Mouse (Mus musculus) G1E (cell line): ENCODE data around the gene Slc4a5. TPM values are rescaled to one million over a fixed set of nuclear protein-coding genes. Genes with fewer than 3 reads are reported as not detected.
"Not testable (repeated sequence)": the region's sequence is repeated elsewhere in the genome, so short reads cannot be mapped to it uniquely, and the experiment has no call there.

Experiments
- ATAC-seq: 2 replicates; pipeline ENCODE4 v1.8.0; 2016; ENCODE audit warnings: mild to moderate bottlenecking; ENCODE audit not compliant: insufficient number of reproducible peaks, poor library complexity, low FRiP score, severe bottlenecking; ENCODE audit errors: extremely low read depth
- DNase-seq: peaks from one replicate; pipeline ENCODE4 v3.0.0; 2012; ENCODE audit warnings: low spot score
- H3K27me3 ChIP-seq: 2 replicates; pipeline ENCODE4 v1.6.1; 2012; ENCODE audit warnings: mild to moderate bottlenecking, low read length, inconsistent platforms; ENCODE audit not compliant: insufficient read depth
- H3K36me3 ChIP-seq: replicated peaks from 2 replicates; pipeline ENCODE3; 2012; ENCODE audit warnings: mild to moderate bottlenecking, inconsistent platforms
- H3K4me1 ChIP-seq: 2 replicates; pipeline ENCODE4 v1.6.1; 2012; ENCODE audit warnings: low read depth, low read length, inconsistent platforms, mixed read lengths; ENCODE audit not compliant: insufficient read depth
- H3K4me3 ChIP-seq: 2 replicates; pipeline ENCODE4 v1.5.1; 2012; ENCODE audit warnings: low read depth, mild to moderate bottlenecking, inconsistent platforms, low read length, moderate library complexity, mixed read lengths
- H3K9me3 ChIP-seq: replicated peaks from 2 replicates; pipeline ENCODE4 v1.6.1; 2012; ENCODE audit warnings: inconsistent platforms
- CTCF ChIP-seq: IDR thresholded peaks from 2 replicates; pipeline ENCODE4 v1.5.1; 2012; ENCODE audit warnings: low read depth, low read length, inconsistent platforms, mixed read lengths
- GATA1 ChIP-seq: IDR thresholded peaks from 2 replicates; pipeline ENCODE4 v1.6.1; 2012; ENCODE audit warnings: borderline replicate concordance, low read length, inconsistent platforms, mixed read lengths
- GATA2 ChIP-seq: IDR thresholded peaks from 2 replicates; pipeline ENCODE4 v1.6.1; 2012; ENCODE audit warnings: low read depth, low read length, inconsistent platforms, borderline replicate concordance
- POLR2AphosphoS5 ChIP-seq: IDR thresholded peaks from 2 replicates; pipeline ENCODE4 v1.6.1; 2012; ENCODE audit warnings: low read depth, low read length, inconsistent platforms; ENCODE audit not compliant: insufficient replicate concordance
- TAL1 ChIP-seq: conservative IDR thresholded peaks from 2 replicates; pipeline ENCODE4 v1.6.1; 2012; ENCODE audit warnings: low read depth, low read length, inconsistent platforms, mixed read lengths
- polyA plus RNA-seq: library from polyadenylated mRNA; stranded (reverse); fragments of >175 nt; gene quantifications from 2 replicates; pipeline ENCODE4 v1.2.3, GENCODE M21; 2012
- total RNA-seq, 2 experiments: library from RNA; stranded (forward) in 1 of 2; stranded (reverse) in 1 of 2; fragments of 200-1000 nt in 1 of 2; fragments of >200 nt in 1 of 2; fragmentation: Nextera tagmentation in 1 of 2; gene quantifications; 2 replicates each; pipeline ENCODE4 v1.2.3; 2014 to 2017

Slc4a5 gene
- total and polyA plus RNA-seq, 3 experiments = 0.05 TPM; not detected in 2

- Histone ChIP-seq H3K4me3 (no peak overlapping the region), H3K9me3 (no peaks in the 10 kb centered on the region), H3K4me1 (peaks cover 11% of the 10 kb centered on the region), H3K27me3 (no peaks in the 10 kb centered on the region), H3K36me3 (peaks cover 68% of the 10 kb centered on the region)
- ATAC-seq (no peak), DNase-seq (no peak)
- TF ChIP-seq POLR2AphosphoS5 = no peak
- no peak for TF ChIP-seq TAL1
- TF ChIP-seq GATA1 = no peak
- no peak for TF ChIP-seq CTCF
- TF ChIP-seq GATA2 = no peak
These were observed 123.3 kb downstream of the Slc4a5 start for GRCm38 (mm10) chr6:83342957-83343356.

- H3K9me3 ChIP-seq, DNase-seq, H3K4me3 ChIP-seq, H3K27me3 ChIP-seq, ATAC-seq: not testable (repeated sequence)
- Histone ChIP-seq H3K4me1 (peaks cover 28% of the 10 kb centered on the region), H3K36me3 (peaks cover 60% of the 10 kb centered on the region)
These were observed 125.7 kb downstream of the Slc4a5 start for GRCm38 (mm10) chr6:83345285-83345684.

- H3K27me3 ChIP-seq = no peaks in the 10 kb centered on the region
- no peak for TF ChIP-seq GATA1
- TF ChIP-seq GATA2 = no peak
- TF ChIP-seq POLR2AphosphoS5 = no peak
- TF ChIP-seq TAL1 = no peak
- TF ChIP-seq CTCF = no peak
- no peaks in the 10 kb centered on the region for H3K9me3 ChIP-seq
- ATAC-seq (no peak), DNase-seq (no peak)
- H3K4me1 ChIP-seq = peaks cover 53% of the 10 kb centered on the region
- H3K36me3 ChIP-seq = peaks cover 56% of the 10 kb centered on the region
- peak overlapping the region; percentile 2; the same call in 1 of the 2 replicates for H3K4me3 ChIP-seq
These were observed 128.3 kb downstream of the Slc4a5 start for GRCm38 (mm10) chr6:83347916-83348315.

DNA sequence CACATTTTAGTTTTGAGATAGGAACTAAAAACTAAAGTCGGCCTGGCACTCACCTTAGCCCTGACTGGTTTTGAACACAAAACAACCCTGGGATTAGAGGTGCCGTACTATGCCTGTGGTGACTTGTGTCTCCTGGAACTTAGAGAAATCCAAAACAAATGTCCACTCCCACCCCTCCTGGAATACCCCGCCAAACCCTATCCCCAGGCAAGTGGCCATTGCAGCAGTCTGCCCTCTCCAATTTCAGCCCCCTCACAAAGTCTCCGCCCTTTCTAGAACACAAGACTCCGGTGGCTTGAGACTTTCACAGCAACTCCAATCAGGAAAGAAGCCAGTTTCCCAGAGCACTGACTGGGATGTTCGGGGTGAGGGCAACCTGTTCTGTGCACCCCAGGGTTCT, 129.2 kb downstream of the Slc4a5 start, which contains the start of gene Bola3:
TSS of gene Bola3 (plus strand) at position 275 of the 400 bp plus-strand sequence.
- TF ChIP-seq GATA1 (no peak), GATA2 (no peak), CTCF (no peak)
- no peaks in the 10 kb centered on the region for H3K9me3 ChIP-seq
- ATAC-seq (no peak), DNase-seq (no peak)
- H3K4me1 ChIP-seq = peaks cover 61% of the 10 kb centered on the region
- H3K36me3 ChIP-seq = peaks cover 59% of the 10 kb centered on the region
- H3K4me3 ChIP-seq = peak within 1 kb of the TSS; percentile 82
- H3K27me3 ChIP-seq = no peaks in the 10 kb centered on the region

GRCm38 (mm10) chr6:83349274-83349958, 129.8 kb downstream of the Slc4a5 start:
- ATAC-seq = peak; percentile 24; the same call in 1 of the 2 replicates
- Histone ChIP-seq H3K36me3 (peaks cover 59% of the 10 kb centered on the region), H3K4me1 (peaks cover 65% of the 10 kb centered on the region), H3K9me3 (no peaks in the 10 kb centered on the region), H3K4me3 (peak overlapping the region; percentile 82), H3K27me3 (no peaks in the 10 kb centered on the region)
- no peak; the same call in 1 of the 2 replicates for TF ChIP-seq POLR2AphosphoS5
- peak; percentile 76; the same call in 1 of the 2 replicates for TF ChIP-seq CTCF
- no peak for TF ChIP-seq GATA2
- peak; percentile 91 for DNase-seq

DNA sequence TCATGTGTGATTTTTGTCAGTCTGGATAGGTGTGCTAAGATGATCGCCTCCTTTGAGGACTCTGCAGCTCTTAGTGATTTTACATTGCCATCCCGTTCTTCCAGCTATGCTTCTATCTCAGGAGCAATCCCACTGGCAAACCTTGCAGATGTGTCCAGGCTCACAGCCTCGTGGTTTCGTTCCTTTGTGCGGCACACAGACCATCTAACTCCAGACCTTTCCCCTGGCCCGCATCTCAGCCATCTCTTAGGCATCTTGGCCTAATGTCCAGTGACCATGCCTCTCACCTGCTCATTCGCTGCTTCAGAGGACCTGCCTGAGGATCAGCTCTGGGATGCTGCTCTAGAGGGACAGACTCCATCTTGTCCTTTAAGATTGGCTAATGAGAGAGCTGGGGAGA, 130.5 kb downstream of the Slc4a5 start:
- H3K4me3 ChIP-seq = peak overlapping the region; percentile 82
- peaks cover 73% of the 10 kb centered on the region for H3K4me1 ChIP-seq
- TF ChIP-seq GATA1 (no peak), TAL1 (no peak), CTCF (no peak), POLR2AphosphoS5 (no peak), GATA2 (no peak)

GRCm38 (mm10) chr6:83350851-83351405, 131.3 kb downstream of the Slc4a5 start:
- DNase-seq (no peak), ATAC-seq (no peak)
- peaks cover 77% of the 10 kb centered on the region for H3K4me1 ChIP-seq
- no peaks in the 10 kb centered on the region for H3K27me3 ChIP-seq
- H3K4me3 ChIP-seq = peak overlapping the region; percentile 82; the same call in 1 of the 2 replicates
- no peaks in the 10 kb centered on the region for H3K9me3 ChIP-seq
- peaks cover 74% of the 10 kb centered on the region for H3K36me3 ChIP-seq
- TF ChIP-seq GATA1 (no peak), GATA2 (no peak), POLR2AphosphoS5 (no peak), TAL1 (no peak), CTCF (no peak)

More for the DNA sequence above, 130.5 kb downstream of the Slc4a5 start:
- H3K27me3 ChIP-seq = no peaks in the 10 kb centered on the region
- H3K9me3 ChIP-seq = no peaks in the 10 kb centered on the region
- ATAC-seq (no peak), DNase-seq (no peak)
- H3K36me3 ChIP-seq = peaks cover 67% of the 10 kb centered on the region
